Comparison of ENCODE assay signal across 10 mouse cellular contexts in genomic region chr4:32057102-32057501, GRCm38 (mm10).
DNase-seq lines count a peak whose midpoint lies in the region; ATAC-seq and TF ChIP-seq lines count a peak whose summit lies in the region.
"Had no signal": no experiment of that assay in that cellular context is flagged by ENCODE, and none has a peak within 500 bp of the region (broad histone marks: within the 10 kb centered on the region; RNA-seq: fewer than 3 reads in every experiment).

No protein-coding gene starts in this region.

- TF ChIP-seq CTCF in Patski (IDR thresholded peaks at IDR 0.05), result peak; percentile 73
- peak; percentile 54 for TF ChIP-seq CTCF in kidney, adult 2 months (conservative IDR thresholded peaks at IDR 0.05; ENCODE audit: insufficient read depth, insufficient read length, low read depth, low read length)

- H3K27me3 ChIP-seq in Patski, result no peaks in the 10 kb centered on the region
- H3K27me3 ChIP-seq in kidney, adult 2 months (replicated peaks; ENCODE audit: control insufficient read depth, insufficient read depth, low read length), result no peaks in the 10 kb centered on the region
- no peaks in the 10 kb centered on the region for H3K27me3 ChIP-seq in midbrain, embryonic 14.5 days (ENCODE audit: control insufficient read depth, insufficient read depth, low read length)
- H3K27me3 ChIP-seq: embryonic facial prominence, embryonic 12.5 days; lung, embryonic 15.5 days had no signal

- H3K4me3 ChIP-seq in kidney, adult 2 months (ENCODE audit: insufficient read depth, low read depth, low read length), result no peak overlapping the region
- no peak overlapping the region for H3K4me3 ChIP-seq in midbrain, embryonic 14.5 days (replicated peaks; ENCODE audit: low read depth, low read length)
- H3K4me3 ChIP-seq: embryonic facial prominence, embryonic 12.5 days; lung, embryonic 15.5 days had no signal

- no peak overlapping the region for H3K9ac ChIP-seq in midbrain, embryonic 14.5 days (replicated peaks; ENCODE audit: low read length)
- H3K9ac ChIP-seq: lung, embryonic 15.5 days had no signal

- 43% methylated on average over 5 of the region's 5 CpGs for WGBS in kidney, adult 2 months
- 53% methylated on average over 5 of the region's 5 CpGs for WGBS in midbrain, embryonic 14.5 days

- H3K4me1 ChIP-seq in kidney, adult 2 months (ENCODE audit: control insufficient read depth, insufficient read depth, low read length), result no peaks in the 10 kb centered on the region
- peaks cover 6% of the 10 kb centered on the region; the same call in 1 of the 2 replicates for H3K4me1 ChIP-seq in midbrain, embryonic 14.5 days (ENCODE audit: control insufficient read depth, insufficient read depth, low read length)

- DNase-seq in kidney, adult 11 months, result peak; percentile 15
- DNase-seq in kidney, postnatal 10 days, result no peak
- DNase-seq in Patski (ENCODE audit: low read depth, low spot score), result no peak
- DNase-seq in embryo, embryonic 10.5 days (ENCODE audit: low spot score), result peak; percentile 77
- DNase-seq in kidney, adult 2 months, result peak; percentile 35
- peak; percentile 75 for DNase-seq in midbrain, embryonic 14.5 days
- no peak for DNase-seq in Muller cell, postnatal 12 days (ENCODE audit: inconsistent ontology term)
- no peak for DNase-seq in adrenal gland, postnatal 25 days

- CTCF ChIA-PET in Patski (lab: Charles Lee), result interaction anchor here (1.1 to 2.2 kb wide), 12 partner anchors 8 to 559 kb away, joined by 3 to 7 read pairs (median 4); no protein-coding TSS in a partner anchor

- H3K27ac ChIP-seq in kidney, adult 2 months (ENCODE audit: insufficient read depth, low read depth, low read length), result no peak overlapping the region
- H3K27ac ChIP-seq in midbrain, embryonic 14.5 days (replicated peaks; ENCODE audit: low read depth, low read length), result no peak overlapping the region
- H3K27ac ChIP-seq: embryonic facial prominence, embryonic 12.5 days; lung, embryonic 15.5 days had no signal

- no peak overlapping the region for H3K4me2 ChIP-seq in midbrain, embryonic 14.5 days (ENCODE audit: low read length)
- H3K4me2 ChIP-seq: embryonic facial prominence, embryonic 12.5 days; lung, embryonic 15.5 days had no signal

- H3K9me3 ChIP-seq in midbrain, embryonic 14.5 days (ENCODE audit: control insufficient read depth, low read length), result no peaks in the 10 kb centered on the region
- H3K9me3 ChIP-seq: embryonic facial prominence, embryonic 12.5 days; lung, embryonic 15.5 days had no signal

- POLR2A ChIA-PET in Patski (lab: Charles Lee), result interaction anchor here (1.0 kb wide), 1 partner anchor 181 kb away, joined by 3 read pairs; the partner anchor contains the start of gene Bach2

- ATAC-seq in Patski, result no peak
- ATAC-seq in midbrain, embryonic 14.5 days (ENCODE audit: low FRiP score, low TSS enrichment), result peak; percentile 62; the same call in 1 of the 2 replicates

- H3K36me3 ChIP-seq in kidney, adult 2 months (ENCODE audit: control insufficient read depth, insufficient read depth, low read length), result no peaks in the 10 kb centered on the region
- no peaks in the 10 kb centered on the region for H3K36me3 ChIP-seq in midbrain, embryonic 14.5 days (ENCODE audit: control insufficient read depth, insufficient read depth, low read length)
- H3K36me3 ChIP-seq: embryonic facial prominence, embryonic 12.5 days; lung, embryonic 15.5 days had no signal

- in situ Hi-C loops in Patski (cut with MboI; ENCODE audit: low pct_unique_long_range_greater_than_20kb), result loop anchor here (10.0 to 25.0 kb wide), 4 partner anchors 248 to 1055 kb away; no protein-coding TSS in a partner anchor

- TF ChIP-seq POLR2A in kidney, adult 2 months (IDR thresholded peaks at IDR 0.05; ENCODE audit: low read depth, low read length), result no peak

Comparison
In these comparisons a context has a peak if more than half of its experiments do, and no peak if none do; other contexts are left out.
1. DNase-seq: peak in kidney, adult 11 months (single experiment), embryo, embryonic 10.5 days (single experiment), kidney, adult 2 months (single experiment) and midbrain, embryonic 14.5 days (single experiment); none in kidney, postnatal 10 days (single experiment), Patski (single experiment), Muller cell, postnatal 12 days (single experiment) and adrenal gland, postnatal 25 days (single experiment).